ENCODE assay signal across 14 mouse cellular contexts in genomic region chr4:123223309-123223708, GRCm38 (mm10). TPM values are rescaled to one million over a fixed set of nuclear protein-coding genes. Genes with fewer than 3 reads are reported as not detected.
DNase-seq lines count a peak whose midpoint lies in the region; TF ChIP-seq lines count a peak whose summit lies in the region.
"Had no signal": no experiment of that assay in that cellular context is flagged by ENCODE, and none has a peak within 500 bp of the region (broad histone marks: within the 10 kb centered on the region; RNA-seq: fewer than 3 reads in every experiment).

No protein-coding gene starts in this region.

- intact Hi-C loops in heart, postnatal 25 days (cut with DNase I), result no loop called here

- no peaks in the 10 kb centered on the region for H3K4me1 ChIP-seq in thymus, adult 2 months (replicated peaks; ENCODE audit: control insufficient read depth, insufficient read depth, low read length)
- H3K4me1 ChIP-seq in embryonic facial prominence, embryonic 10.5 days, result peaks cover 31% of the 10 kb centered on the region

- H3K4me3 ChIP-seq in thymus, adult 2 months (ENCODE audit: control insufficient read depth, insufficient read depth, low read length), result no peak overlapping the region
- H3K4me3 ChIP-seq in embryonic facial prominence, embryonic 10.5 days, result no peak overlapping the region
- H3K4me3 ChIP-seq: heart, embryonic 13.5 days; limb, embryonic 12.5 days had no signal

- no peak overlapping the region for H3K27ac ChIP-seq in thymus, adult 2 months (ENCODE audit: control insufficient read depth, insufficient read depth, low read length)
- H3K27ac ChIP-seq in embryonic facial prominence, embryonic 10.5 days (replicated peaks), result no peak overlapping the region
- H3K27ac ChIP-seq: heart, embryonic 13.5 days; limb, embryonic 12.5 days had no signal

- no peak for TF ChIP-seq CTCF in thymus, adult 2 months (IDR thresholded peaks at IDR 0.05; ENCODE audit: borderline replicate concordance, control insufficient read depth, extremely low read depth, insufficient read depth, low read length, poor library complexity)

- no peak for TF ChIP-seq POLR2A in thymus, adult 2 months (IDR thresholded peaks at IDR 0.05; ENCODE audit: control insufficient read depth, extremely low read depth, insufficient read depth, low read length, poor library complexity)

- no peaks in the 10 kb centered on the region for H3K36me3 ChIP-seq in thymus, adult 2 months (ENCODE audit: control insufficient read depth, insufficient read depth, low read length)
- no peaks in the 10 kb centered on the region for H3K36me3 ChIP-seq in embryonic facial prominence, embryonic 10.5 days (replicated peaks)
- H3K36me3 ChIP-seq: heart, embryonic 13.5 days; limb, embryonic 12.5 days had no signal

- WGBS in thymus, adult 2 months, result 81% methylated on average over 3 of the region's 3 CpGs
- WGBS in embryonic facial prominence, embryonic 10.5 days, result 41% methylated on average over 3 of the region's 3 CpGs

- DNase-seq in heart, postnatal 4 days, result peak; percentile 49
- no peak for DNase-seq in heart, postnatal 25 days (ENCODE audit: low spot score)
- peak; percentile 38 for DNase-seq in thymus, adult 2 months
- no peak for DNase-seq in thymus, adult 18-20 months
- peak; percentile 44 for DNase-seq in embryonic facial prominence, embryonic 10.5 days (ENCODE audit: low spot score)
- no peak for DNase-seq in urinary bladder, postnatal 14 days (ENCODE audit: low spot score)
- no peak for DNase-seq in testis, postnatal 14 days (ENCODE audit: low spot score)
- no peak for DNase-seq in urinary bladder, adult 2 months (ENCODE audit: low spot score)
- DNase-seq: cerebellum, adult 18-20 months; kidney, postnatal 14 days had no signal

- no peaks in the 10 kb centered on the region for H3K9me3 ChIP-seq in embryonic facial prominence, embryonic 10.5 days
- H3K9me3 ChIP-seq: heart, embryonic 13.5 days; limb, embryonic 12.5 days had no signal

- H3K27me3 ChIP-seq in thymus, adult 2 months (ENCODE audit: control insufficient read depth, insufficient read depth, low read length), result no peaks in the 10 kb centered on the region
- peaks cover 8% of the 10 kb centered on the region for H3K27me3 ChIP-seq in embryonic facial prominence, embryonic 10.5 days (replicated peaks; ENCODE audit: low read depth, poor library complexity, severe bottlenecking)

RNA-seq across cellular contexts. Expression of gene Heyl, which starts 10.0 kb away (rescaled TPM):
- 10 to 100 TPM; 26.9 to 28.3 TPM for total RNA-seq in heart, postnatal 4 days (2021)
- total RNA-seq in heart, postnatal 25 days (2021), result 10 to 100 TPM; 19.1 to 21.3 TPM
- 4.1 and 4.3 TPM in 2 replicates for polyA plus RNA-seq in thymus, adult 2 months (2012; rRNA removed)
- polyA plus RNA-seq in embryonic facial prominence, embryonic 10.5 days (2016; fragmentation: Nextera tagmentation; extraction: Ambion mirVana), result 13.4 and 13.5 TPM in 2 replicates
- 2.0 and 3.3 TPM in 2 replicates for polyA plus RNA-seq in urinary bladder, adult 2 months (2012; rRNA removed)

RNA-seq across cellular contexts. Expression of gene Nt5c1a, which starts 22.0 kb away (rescaled TPM):
- total RNA-seq in heart, postnatal 4 days (2021), result 10 to 100 TPM; 21.3 to 24.6 TPM
- 10 to 100 TPM; 51.3 to 56.6 TPM for total RNA-seq in heart, postnatal 25 days (2021)
- 0.14 and 1.3 TPM in 2 replicates for polyA plus RNA-seq in thymus, adult 2 months (2012; rRNA removed)
- polyA plus RNA-seq in embryonic facial prominence, embryonic 10.5 days (2016; fragmentation: Nextera tagmentation; extraction: Ambion mirVana), result not detected in 2 replicates
- 0.04 and 0.22 TPM in 2 replicates for polyA plus RNA-seq in urinary bladder, adult 2 months (2012; rRNA removed)
- polyA plus RNA-seq: limb, embryonic 12.5 days; midbrain, embryonic 11.5 days; stomach, embryonic 16.5 days had no signal

RNA-seq across cellular contexts. Expression of gene Pabpc4, which starts 38.8 kb away (rescaled TPM):
- 100 to 1,000 TPM; 246 to 255 TPM for total RNA-seq in heart, postnatal 4 days (2021)
- 100 to 1,000 TPM; 334 to 358 TPM for total RNA-seq in heart, postnatal 25 days (2021)
- polyA plus RNA-seq in thymus, adult 2 months (2012; rRNA removed), result 146 and 174 TPM in 2 replicates
- 54.9 and 59.4 TPM in 2 replicates for polyA plus RNA-seq in embryonic facial prominence, embryonic 10.5 days (2016; fragmentation: Nextera tagmentation; extraction: Ambion mirVana)
- polyA plus RNA-seq in urinary bladder, adult 2 months (2012; rRNA removed), result 46.1 and 56.9 TPM in 2 replicates

RNA-seq across cellular contexts. Expression of gene Hpcal4, which starts 40.3 kb away (rescaled TPM):
- under 1 TPM; 0.26 to 0.54 TPM for total RNA-seq in heart, postnatal 4 days (2021)
- total RNA-seq in heart, postnatal 25 days (2021), result under 1 TPM; 0.05 to 0.14 TPM
- 0.30 and 0.40 TPM in 2 replicates for polyA plus RNA-seq in thymus, adult 2 months (2012; rRNA removed)
- polyA plus RNA-seq in embryonic facial prominence, embryonic 10.5 days (2016; fragmentation: Nextera tagmentation; extraction: Ambion mirVana), result 0.60 and 0.95 TPM in 2 replicates
- polyA plus RNA-seq in urinary bladder, adult 2 months (2012; rRNA removed), result 0.12 TPM in 2 replicates

Comparison
In these comparisons a context has a peak if more than half of its experiments do, and no peak if none do; other contexts are left out.
1. DNase-seq: peak in heart, postnatal 4 days (single experiment), thymus, adult 2 months (single experiment) and embryonic facial prominence, embryonic 10.5 days (single experiment); none in heart, postnatal 25 days (single experiment), thymus, adult 18-20 months (0 of 2), urinary bladder, postnatal 14 days (single experiment), testis, postnatal 14 days (single experiment) and urinary bladder, adult 2 months (single experiment).